ENCODE assay signal across 28 mouse cellular contexts in genomic region chr7:43417298-43417697, GRCm38 (mm10). TPM values are rescaled to one million over a fixed set of nuclear protein-coding genes. Genes with fewer than 3 reads are reported as not detected.
A peak's percentile ranks its signal among the peaks of the same experiment; 100 is the strongest.
DNase-seq lines count a peak whose midpoint lies in the region; ATAC-seq and TF ChIP-seq lines count a peak whose summit lies in the region.
"Had no signal": no experiment of that assay in that cellular context is flagged by ENCODE, and none has a peak within 500 bp of the region (broad histone marks: within the 10 kb centered on the region; RNA-seq: fewer than 3 reads in every experiment).

No protein-coding gene starts in this region.

- H3K4me3 ChIP-seq in intestine, postnatal 0 days (ENCODE audit: low read depth, low read length) = no peak overlapping the region
- H3K4me3 ChIP-seq in intestine, embryonic 16.5 days (ENCODE audit: low read length) = no peak overlapping the region
- no peak overlapping the region for H3K4me3 ChIP-seq in bone marrow macrophage, adult 2 months (ENCODE audit: insufficient read depth, low read length)
- H3K4me3 ChIP-seq: embryonic facial prominence, embryonic 12.5 days; heart, embryonic 12.5 days; hindbrain, embryonic 15.5 days; limb, embryonic 15.5 days had no signal

- H3K9ac ChIP-seq in intestine, postnatal 0 days (ENCODE audit: low read depth, low read length) = no peak overlapping the region
- no peak overlapping the region for H3K9ac ChIP-seq in intestine, embryonic 16.5 days (ENCODE audit: low read depth, low read length)
- H3K9ac ChIP-seq: embryonic facial prominence, embryonic 12.5 days; heart, embryonic 12.5 days; hindbrain, embryonic 15.5 days; limb, embryonic 15.5 days had no signal

- no peak for ATAC-seq in intestine, postnatal 0 days
- ATAC-seq in intestine, embryonic 16.5 days = no peak

- peak; percentile 9 for DNase-seq in retina, embryonic 14.5 days (ENCODE audit: low spot score)
- DNase-seq in retina, postnatal 1 day = no peak
- DNase-seq in ES-CJ7 (ENCODE audit: low read depth, low spot score) = peak; percentile 84
- no peak for DNase-seq in kidney, postnatal 14 days
- no peak for DNase-seq in frontal cortex, adult 2 months (ENCODE audit: extremely low spot score in 1 of 2, low spot score in 1 of 2)
- DNase-seq: adrenal gland, postnatal 36 days; cerebellum, adult 11-12 months; gastrocnemius, postnatal 14 days; heart, adult 18-20 months; heart, postnatal 10 days; kidney, adult 11 months; left cerebral cortex, postnatal 4 days; lung, postnatal 4 days; midbrain, embryonic 14.5 days; right cerebral cortex, postnatal 25 days had no signal

- no peaks in the 10 kb centered on the region for H3K9me3 ChIP-seq in intestine, postnatal 0 days (ENCODE audit: control insufficient read depth)
- H3K9me3 ChIP-seq in intestine, embryonic 16.5 days (ENCODE audit: control insufficient read depth, low read length) = no peaks in the 10 kb centered on the region
- H3K9me3 ChIP-seq: hindbrain, embryonic 15.5 days; limb, embryonic 15.5 days had no signal

- H3K27ac ChIP-seq in intestine, postnatal 0 days (ENCODE audit: low read depth, low read length) = no peak overlapping the region
- no peak overlapping the region for H3K27ac ChIP-seq in intestine, embryonic 16.5 days (ENCODE audit: low read length)
- no peak overlapping the region for H3K27ac ChIP-seq in bone marrow macrophage, adult 2 months (ENCODE audit: insufficient read depth, low read depth, low read length)
- H3K27ac ChIP-seq: embryonic facial prominence, embryonic 12.5 days; hindbrain, embryonic 15.5 days; limb, embryonic 15.5 days had no signal

- 85% methylated on average over 10 of the region's 10 CpGs for WGBS in intestine, postnatal 0 days
- 80% methylated on average over 10 of the region's 10 CpGs for WGBS in intestine, embryonic 16.5 days

- no peak overlapping the region for H3K4me2 ChIP-seq in intestine, postnatal 0 days (replicated peaks; ENCODE audit: low read depth)
- H3K4me2 ChIP-seq in intestine, embryonic 16.5 days (ENCODE audit: low read depth, low read length) = no peak overlapping the region
- H3K4me2 ChIP-seq: embryonic facial prominence, embryonic 12.5 days; heart, embryonic 12.5 days; hindbrain, embryonic 15.5 days; limb, embryonic 15.5 days had no signal

- TF ChIP-seq CTCF in intestine, postnatal 0 days (IDR thresholded peaks at IDR 0.05; ENCODE audit: low read depth) = 0 out of 2 replicates have a peak, but pooled peaks have one; percentile 14
- TF ChIP-seq CTCF in bone marrow macrophage, adult 2 months (IDR thresholded peaks at IDR 0.05; ENCODE audit: low read depth, low read length) = 0 out of 2 replicates have a peak, but pooled peaks have one; percentile 27

- no peaks in the 10 kb centered on the region for H3K4me1 ChIP-seq in intestine, postnatal 0 days (replicated peaks; ENCODE audit: control insufficient read depth, insufficient read depth, low read length)
- H3K4me1 ChIP-seq in intestine, embryonic 16.5 days (ENCODE audit: control insufficient read depth, insufficient read depth, low read length) = no peaks in the 10 kb centered on the region
- H3K4me1 ChIP-seq in bone marrow macrophage, adult 2 months (ENCODE audit: control insufficient read depth, insufficient read depth, low read length) = 0 out of 2 replicates have a peak, but pooled peaks cover 3% of the 10 kb centered on the region
- H3K4me1 ChIP-seq: embryonic facial prominence, embryonic 12.5 days; heart, embryonic 12.5 days; hindbrain, embryonic 15.5 days; limb, embryonic 15.5 days had no signal

- H3K36me3 ChIP-seq in intestine, postnatal 0 days (ENCODE audit: control insufficient read depth, insufficient read depth) = no peaks in the 10 kb centered on the region
- no peaks in the 10 kb centered on the region for H3K36me3 ChIP-seq in intestine, embryonic 16.5 days (ENCODE audit: control insufficient read depth, insufficient read depth, low read length)
- H3K36me3 ChIP-seq: embryonic facial prominence, embryonic 12.5 days; heart, embryonic 12.5 days; hindbrain, embryonic 15.5 days; limb, embryonic 15.5 days had no signal

- H3K27me3 ChIP-seq in intestine, postnatal 0 days (replicated peaks; ENCODE audit: control insufficient read depth, insufficient read depth, low read length) = no peaks in the 10 kb centered on the region
- no peaks in the 10 kb centered on the region for H3K27me3 ChIP-seq in intestine, embryonic 16.5 days (replicated peaks; ENCODE audit: control insufficient read depth, insufficient read depth, low read length)
- H3K27me3 ChIP-seq: embryonic facial prominence, embryonic 12.5 days; heart, embryonic 12.5 days; hindbrain, embryonic 15.5 days; limb, embryonic 15.5 days had no signal

- no peak for TF ChIP-seq POLR2A in bone marrow macrophage, adult 2 months (IDR thresholded peaks at IDR 0.05; ENCODE audit: borderline replicate concordance, low read depth, low read length)

RNA-seq across cellular contexts. Expression of gene Siglecg, which starts 9.3 kb away (rescaled TPM):
- polyA plus RNA-seq in intestine, postnatal 0 days (2015; fragmentation: Nextera tagmentation; extraction: Ambion mirVana) = 0.07 and 0.08 TPM in 2 replicates
- 0.27 and 0.39 TPM in 2 replicates for polyA plus RNA-seq in intestine, embryonic 16.5 days (2015; fragmentation: Nextera tagmentation; extraction: Ambion mirVana)
- not detected in 2 replicates for polyA plus RNA-seq in bone marrow macrophage, adult 2 months (2012; ENCODE audit: insufficient read depth, insufficient read length, missing spikeins)
- 0.28 and 0.32 TPM in 2 replicates for polyA plus RNA-seq in frontal cortex, adult 2 months (2012; rRNA removed)
- polyA plus RNA-seq: heart, embryonic 12.5 days; hindbrain, embryonic 15.5 days; midbrain, embryonic 14.5 days had no signal

RNA-seq across cellular contexts. Expression of gene Lim2, which starts 10.2 kb away (rescaled TPM):
- 0.52 and 0.92 TPM in 2 replicates for polyA plus RNA-seq in intestine, postnatal 0 days (2015; fragmentation: Nextera tagmentation; extraction: Ambion mirVana)
- 0.26 and 0.61 TPM in 2 replicates for polyA plus RNA-seq in intestine, embryonic 16.5 days (2015; fragmentation: Nextera tagmentation; extraction: Ambion mirVana)
- not detected in 2 replicates for polyA plus RNA-seq in bone marrow macrophage, adult 2 months (2012; ENCODE audit: insufficient read depth, insufficient read length, missing spikeins)
- polyA plus RNA-seq in frontal cortex, adult 2 months (2012; rRNA removed) = not detected in 2 replicates
- polyA plus RNA-seq: forebrain, embryonic 11.5 days; heart, embryonic 12.5 days; hindbrain, embryonic 15.5 days; kidney, embryonic 16.5 days; large intestine, adult 2 months; limb, embryonic 15.5 days; lung, embryonic 16.5 days; midbrain, embryonic 14.5 days; neural tube, embryonic 11.5 days had no signal

RNA-seq across cellular contexts. Expression of gene Nkg7, which starts 19.6 kb away (rescaled TPM):
- 1.6 and 2.7 TPM in 2 replicates for polyA plus RNA-seq in intestine, postnatal 0 days (2015; fragmentation: Nextera tagmentation; extraction: Ambion mirVana)
- 4.1 and 4.3 TPM in 2 replicates for polyA plus RNA-seq in intestine, embryonic 16.5 days (2015; fragmentation: Nextera tagmentation; extraction: Ambion mirVana)
- not detected in 2 replicates for polyA plus RNA-seq in bone marrow macrophage, adult 2 months (2012; ENCODE audit: insufficient read depth, insufficient read length, missing spikeins)
- polyA plus RNA-seq in frontal cortex, adult 2 months (2012; rRNA removed) = 0.20 and 0.21 TPM in 2 replicates
- polyA plus RNA-seq: forebrain, embryonic 11.5 days; hindbrain, embryonic 15.5 days; midbrain, embryonic 14.5 days; neural tube, embryonic 11.5 days had no signal

RNA-seq across cellular contexts. Expression of gene Cldnd2, which starts 23.3 kb away (rescaled TPM):
- not detected in 2 replicates for polyA plus RNA-seq in intestine, postnatal 0 days (2015; fragmentation: Nextera tagmentation; extraction: Ambion mirVana)
- polyA plus RNA-seq in intestine, embryonic 16.5 days (2015; fragmentation: Nextera tagmentation; extraction: Ambion mirVana) = not detected in 2 replicates
- not detected in 2 replicates for polyA plus RNA-seq in bone marrow macrophage, adult 2 months (2012; ENCODE audit: insufficient read depth, insufficient read length, missing spikeins)
- polyA plus RNA-seq in frontal cortex, adult 2 months (2012; rRNA removed) = not detected in 2 replicates
- polyA plus RNA-seq: C2C12; embryonic facial prominence, embryonic 12.5 days; forebrain, embryonic 11.5 days; heart, embryonic 12.5 days; hindbrain, embryonic 15.5 days; kidney, embryonic 16.5 days; large intestine, adult 2 months; limb, embryonic 15.5 days; lung, embryonic 16.5 days; midbrain, embryonic 14.5 days; neural tube, embryonic 11.5 days had no signal

RNA-seq across cellular contexts. Expression of gene Etfb, which starts 26.6 kb away (rescaled TPM):
- 813 and 825 TPM in 2 replicates for polyA plus RNA-seq in intestine, postnatal 0 days (2015; fragmentation: Nextera tagmentation; extraction: Ambion mirVana)
- polyA plus RNA-seq in intestine, embryonic 16.5 days (2015; fragmentation: Nextera tagmentation; extraction: Ambion mirVana) = 551 and 568 TPM in 2 replicates
- 79.5 and 87.0 TPM in 2 replicates for polyA plus RNA-seq in bone marrow macrophage, adult 2 months (2012; ENCODE audit: insufficient read depth, insufficient read length, missing spikeins)
- 80.7 and 97.8 TPM in 2 replicates for polyA plus RNA-seq in frontal cortex, adult 2 months (2012; rRNA removed)

Comparison
In these comparisons a context has a peak if more than half of its experiments do, and no peak if none do; other contexts are left out.
1. DNase-seq: peak in retina, embryonic 14.5 days (single experiment) and ES-CJ7 (single experiment); none in retina, postnatal 1 day (single experiment), kidney, postnatal 14 days (single experiment) and frontal cortex, adult 2 months (0 of 2).